Mouse (Mus musculus) liver, embryonic 14.5 days (tissue): ENCODE data around the gene Olfr54. TPM values are rescaled to one million over a fixed set of nuclear protein-coding genes. Genes with fewer than 3 reads are reported as not detected.

Experiments
- ATAC-seq: fragments of 200-750 bp; cut with Nextera tagmentation; 2 replicates; pipeline ENCODE4 v1.8.0; 2017; ENCODE audit warnings: moderate number of reproducible peaks, mild to moderate bottlenecking, moderate library complexity; ENCODE audit not compliant: insufficient read depth
- DNase-seq, 3 experiments: peaks; one replicate each; pipeline ENCODE4 v3.0.0-alpha.2; 2012 to 2013; ENCODE audit warnings: low read depth in 3 of 3, low spot score in 3 of 3
- H3K27ac ChIP-seq: fragments of 300-500 bp; sonication (generic); 2 replicates; pipeline ENCODE4 v1.5.1; 2014; ENCODE audit warnings: moderate library complexity, mild to moderate bottlenecking, control low read depth, inconsistent platforms
- H3K27me3 ChIP-seq: fragments of 300-500 bp; sonication (generic); 2 replicates; pipeline ENCODE4 v1.6.1; 2014; ENCODE audit warnings: mild to moderate bottlenecking, low read length, moderate library complexity; ENCODE audit not compliant: control insufficient read depth, insufficient read depth
- H3K36me3 ChIP-seq: fragments of 300-500 bp; sonication (generic); replicated peaks from 2 replicates; pipeline ENCODE4 v1.6.1; 2014; ENCODE audit warnings: low read depth; ENCODE audit not compliant: control insufficient read depth, insufficient read depth
- H3K4me1 ChIP-seq, 2 experiments: fragments of 200-500 bp in 1 of 2; fragments of 300-500 bp in 1 of 2; sonication (generic) in 1 of 2; replicated peaks; 2 replicates each; pipeline ENCODE4 v1.6.1; 2012 to 2014; ENCODE audit warnings: antibody characterized with exemption in 1 of 2, inconsistent platforms in 1 of 2, low read length in 1 of 2; ENCODE audit not compliant: control insufficient read depth in 2 of 2, insufficient read depth in 2 of 2
- H3K4me2 ChIP-seq: fragments of 300-500 bp; sonication (generic); 2 replicates; pipeline ENCODE4 v1.6.1; 2014; ENCODE audit warnings: low read depth, mild to moderate bottlenecking, control low read depth, moderate library complexity
- H3K4me3 ChIP-seq, 2 experiments: fragments of 200-500 bp in 1 of 2; fragments of 300-500 bp in 1 of 2; sonication (generic) in 1 of 2; 2 replicates each; pipeline ENCODE4 v1.5.1; 2012 to 2014; ENCODE audit warnings: low read depth in 2 of 2, low read length in 2 of 2, mild to moderate bottlenecking in 2 of 2, control low read depth in 1 of 2, inconsistent platforms in 1 of 2, moderate library complexity in 1 of 2; ENCODE audit not compliant: insufficient read depth in 1 of 2
- H3K9ac ChIP-seq: fragments of 300-500 bp; sonication (generic); replicated peaks from 2 replicates; pipeline ENCODE4 v1.6.1; 2014; ENCODE audit warnings: mild to moderate bottlenecking, control low read depth, moderate library complexity
- H3K9me3 ChIP-seq: fragments of 300-500 bp; sonication (generic); 2 replicates; pipeline ENCODE4 v1.6.1; 2016; ENCODE audit warnings: low read length, mixed read lengths; ENCODE audit not compliant: control insufficient read depth
- CTCF ChIP-seq: IDR thresholded peaks from 2 replicates; pipeline ENCODE4 v1.5.1; 2016; ENCODE audit warnings: antibody characterized with exemption, low read depth, control low read depth
- EP300 ChIP-seq: IDR thresholded peaks from 2 replicates; pipeline ENCODE4 v1.6.1; 2016; ENCODE audit warnings: antibody characterized with exemption, low read depth
- WGBS: fragments of 180-500 bp; shearing (Covaris S2); extraction: QIAGEN DNeasy Blood & Tissue Kit; methylation state at CpG from one replicate; pipeline ENCODE4 v1.1.7; 2014; ENCODE audit not compliant: insufficient replicate concordance; 5-methylcytosine and 5-hydroxymethylcytosine counted together
- polyA plus RNA-seq, 2 experiments: library from polyadenylated mRNA; depleted of rRNA in 1 of 2; stranded (reverse) in 1 of 2; unstranded in 1 of 2; fragments of >200 nt; fragmentation: Nextera tagmentation in 1 of 2; extraction: Ambion mirVana in 1 of 2; gene quantifications; 2 replicates each; pipeline versions ENCODE4 v1.2.1 to v1.2.3; 2012 to 2014

Gene Olfr54
- polyA plus RNA-seq, 2 experiments = not detected

DNA sequence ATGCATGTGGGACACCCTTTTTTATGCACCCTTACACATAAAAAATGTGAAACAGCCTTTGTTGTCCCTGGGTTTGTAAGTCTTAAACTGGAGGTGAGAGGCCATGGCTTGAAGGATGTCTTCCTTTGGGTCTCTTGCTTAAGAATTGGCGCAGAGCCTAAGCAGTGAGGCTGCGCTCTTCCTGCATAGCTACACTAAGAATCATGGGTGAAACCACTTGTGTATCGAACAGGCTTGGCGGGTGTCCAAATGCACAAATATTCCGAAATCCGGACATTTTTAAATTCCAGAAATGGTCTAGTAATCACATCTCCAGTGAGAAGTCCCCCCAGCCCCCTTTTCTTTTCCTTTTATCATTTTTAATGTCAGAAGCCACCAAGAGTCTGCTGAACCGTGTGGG is 49.2 kb downstream of the Olfr54 start:
- TF ChIP-seq EP300 = no peak
- no peak overlapping the region for H3K27ac ChIP-seq
- ATAC-seq = no peak
- no peak overlapping the region for H3K9ac ChIP-seq
- H3K4me1 ChIP-seq = peaks cover 0 to 2% of the 10 kb centered on the region in 2 experiments; a peak in 1 of 4 replicates
- H3K36me3 ChIP-seq = no peaks in the 10 kb centered on the region
- no peak for DNase-seq
- H3K4me2 ChIP-seq = no peak overlapping the region
- no peaks in the 10 kb centered on the region for H3K27me3 ChIP-seq
- 67% methylated on average over 7 of the region's 7 CpGs for WGBS
- H3K4me3 ChIP-seq = no peak overlapping the region
- H3K9me3 ChIP-seq = no peaks in the 10 kb centered on the region

GRCm38 (mm10) chr11:51063841-51064240 is 49.8 kb downstream of the Olfr54 start:
- TF ChIP-seq EP300 (no peak), CTCF (no peak)
- no peak overlapping the region for H3K4me2 ChIP-seq
- H3K9ac ChIP-seq = no peak overlapping the region
- DNase-seq (no peak), ATAC-seq (no peak)
- 80% methylated on average over 8 of the region's 8 CpGs for WGBS
- no peaks in the 10 kb centered on the region for H3K9me3 ChIP-seq
- H3K4me1 ChIP-seq = peaks cover 0 to 2% of the 10 kb centered on the region in 2 experiments; a peak in 1 of 4 replicates
- H3K36me3 ChIP-seq = no peaks in the 10 kb centered on the region
- no peak overlapping the region for H3K4me3 ChIP-seq
- H3K27me3 ChIP-seq = no peaks in the 10 kb centered on the region
- H3K27ac ChIP-seq = no peak overlapping the region

Other genes starting within 250 kb of the Olfr54 start
- gene Zfp354c, start 186.5 kb upstream of the Olfr54 start, polyA plus RNA-seq (2012; rRNA removed) = 0.26 and 0.42 TPM in 2 replicates
- gene Zfp354c, start 186.5 kb upstream of the Olfr54 start, polyA plus RNA-seq (2014; fragmentation: Nextera tagmentation; extraction: Ambion mirVana) = 0.65 and 0.69 TPM in 2 replicates
- gene Zfp879, start 172.7 kb upstream of the Olfr54 start, polyA plus RNA-seq (2012; rRNA removed) = 0.04 and 0.08 TPM in 2 replicates
- 0.04 and 0.13 TPM in 2 replicates for gene Zfp879, start 172.7 kb upstream of the Olfr54 start, polyA plus RNA-seq (2014; fragmentation: Nextera tagmentation; extraction: Ambion mirVana)
- gene Grm6, start 163.6 kb upstream of the Olfr54 start, polyA plus RNA-seq (2012; rRNA removed) = 0.10 and 0.15 TPM in 2 replicates
- gene Grm6, start 163.6 kb upstream of the Olfr54 start, polyA plus RNA-seq (2014; fragmentation: Nextera tagmentation; extraction: Ambion mirVana) = 0.04 TPM in 1 of 2 replicates, not detected in the other
- 0.16 and 0.26 TPM in 2 replicates for gene Zfp454, start 126.6 kb upstream of the Olfr54 start, polyA plus RNA-seq (2012; rRNA removed)
- 0.22 and 0.38 TPM in 2 replicates for gene Zfp454, start 126.6 kb upstream of the Olfr54 start, polyA plus RNA-seq (2014; fragmentation: Nextera tagmentation; extraction: Ambion mirVana)
- 0.45 and 0.70 TPM in 2 replicates for gene Zfp2, start 98.1 kb upstream of the Olfr54 start, polyA plus RNA-seq (2012; rRNA removed)
- 2.0 and 2.6 TPM in 2 replicates for gene Zfp2, start 98.1 kb upstream of the Olfr54 start, polyA plus RNA-seq (2014; fragmentation: Nextera tagmentation; extraction: Ambion mirVana)
- gene Zfp354b, start 82.6 kb upstream of the Olfr54 start, polyA plus RNA-seq (2012; rRNA removed) = 0.06 and 0.07 TPM in 2 replicates
- gene Zfp354b, start 82.6 kb upstream of the Olfr54 start, polyA plus RNA-seq (2014; fragmentation: Nextera tagmentation; extraction: Ambion mirVana) = 0.08 TPM in 2 replicates
- gene 4933414I15Rik, start 70.5 kb upstream of the Olfr54 start, polyA plus RNA-seq (2012; rRNA removed) = not detected in 2 replicates
- not detected in 2 replicates for gene 4933414I15Rik, start 70.5 kb upstream of the Olfr54 start, polyA plus RNA-seq (2014; fragmentation: Nextera tagmentation; extraction: Ambion mirVana)
- gene Prop1, start 60.5 kb upstream of the Olfr54 start, polyA plus RNA-seq (2012; rRNA removed) = not detected in 2 replicates
- not detected in 2 replicates for gene Prop1, start 60.5 kb upstream of the Olfr54 start, polyA plus RNA-seq (2014; fragmentation: Nextera tagmentation; extraction: Ambion mirVana)
- gene Olfr1378, start 47.7 kb upstream of the Olfr54 start, polyA plus RNA-seq (2012; rRNA removed) = not detected in 2 replicates
- not detected in 2 replicates for gene Olfr1378, start 47.7 kb upstream of the Olfr54 start, polyA plus RNA-seq (2014; fragmentation: Nextera tagmentation; extraction: Ambion mirVana)
- not detected in 2 replicates for gene Olfr1377, start 32.3 kb upstream of the Olfr54 start, polyA plus RNA-seq (2012; rRNA removed)
- not detected in 2 replicates for gene Olfr1377, start 32.3 kb upstream of the Olfr54 start, polyA plus RNA-seq (2014; fragmentation: Nextera tagmentation; extraction: Ambion mirVana)
- gene Olfr51, start 10.6 kb upstream of the Olfr54 start, polyA plus RNA-seq (2012; rRNA removed) = not detected in 2 replicates
- gene Olfr51, start 10.6 kb upstream of the Olfr54 start, polyA plus RNA-seq (2014; fragmentation: Nextera tagmentation; extraction: Ambion mirVana) = not detected in 2 replicates
- gene Olfr1375, start 33.9 kb downstream of the Olfr54 start, polyA plus RNA-seq (2012; rRNA removed) = not detected in 2 replicates
- not detected in 2 replicates for gene Olfr1375, start 33.9 kb downstream of the Olfr54 start, polyA plus RNA-seq (2014; fragmentation: Nextera tagmentation; extraction: Ambion mirVana)
- 0.47 and 1.1 TPM in 2 replicates for gene Zfp354a, start 45.0 kb downstream of the Olfr54 start, polyA plus RNA-seq (2012; rRNA removed)
- 1.00 and 1.1 TPM in 2 replicates for gene Zfp354a, start 45.0 kb downstream of the Olfr54 start, polyA plus RNA-seq (2014; fragmentation: Nextera tagmentation; extraction: Ambion mirVana)
- not detected in 2 replicates for gene Gm12569, start 206.2 kb downstream of the Olfr54 start, polyA plus RNA-seq (2012; rRNA removed)
- not detected in 2 replicates for gene Gm12569, start 206.2 kb downstream of the Olfr54 start, polyA plus RNA-seq (2014; fragmentation: Nextera tagmentation; extraction: Ambion mirVana)
- 34.1 and 49.9 TPM in 2 replicates for gene Clk4, start 247.5 kb downstream of the Olfr54 start, polyA plus RNA-seq (2012; rRNA removed)
- gene Clk4, start 247.5 kb downstream of the Olfr54 start, polyA plus RNA-seq (2014; fragmentation: Nextera tagmentation; extraction: Ambion mirVana) = 45.2 and 55.8 TPM in 2 replicates
- gene BC049762, start 248.8 kb downstream of the Olfr54 start, polyA plus RNA-seq (2012; rRNA removed) = 0.18 and 0.38 TPM in 2 replicates
- 0.57 and 0.63 TPM in 2 replicates for gene BC049762, start 248.8 kb downstream of the Olfr54 start, polyA plus RNA-seq (2014; fragmentation: Nextera tagmentation; extraction: Ambion mirVana)